Mouse (Mus musculus) hindbrain, postnatal 0 days (tissue): Measurements from ENCODE around the gene Ifrd2. TPM values are rescaled to one million over a fixed set of nuclear protein-coding genes. Genes with fewer than 3 reads are reported as not detected.
A peak's percentile ranks its signal among the peaks of the same experiment; 100 is the strongest.

ENCODE experiments used
- ATAC-seq: fragments of 200-750 bp; cut with Nextera tagmentation; 2 replicates; pipeline ENCODE4 v1.8.0; 2017; ENCODE audit warnings: mild to moderate bottlenecking, moderate TSS enrichment, moderate library complexity
- DNase-seq: peaks from one replicate; pipeline ENCODE4 v3.0.0-alpha.2; 2015; ENCODE audit warnings: low spot score
- H3K27ac ChIP-seq: fragments of 300-500 bp; sonication (generic); 2 replicates; pipeline ENCODE4 v1.5.1; 2014; ENCODE audit warnings: mild to moderate bottlenecking
- H3K27me3 ChIP-seq: fragments of 300-500 bp; sonication (generic); 2 replicates; pipeline ENCODE4 v1.6.1; 2014; ENCODE audit warnings: low read length, mixed read lengths; ENCODE audit not compliant: insufficient read depth
- H3K36me3 ChIP-seq: fragments of 300-500 bp; sonication (generic); 2 replicates; pipeline ENCODE4 v1.6.1; 2014; ENCODE audit warnings: low read length, mixed read lengths; ENCODE audit not compliant: insufficient read depth
- H3K4me1 ChIP-seq: fragments of 300-500 bp; sonication (generic); 2 replicates; pipeline ENCODE4 v1.6.1; 2014; ENCODE audit warnings: antibody characterized with exemption, low read length, mixed read lengths; ENCODE audit not compliant: insufficient read depth
- H3K4me2 ChIP-seq: fragments of 300-500 bp; sonication (generic); 2 replicates; pipeline ENCODE4 v1.6.1; 2014; ENCODE audit warnings: low read depth, mild to moderate bottlenecking, low read length, moderate library complexity, mixed read lengths
- H3K4me3 ChIP-seq: fragments of 300-500 bp; sonication (generic); 2 replicates; pipeline ENCODE4 v1.5.1; 2014; ENCODE audit warnings: low read length
- H3K9ac ChIP-seq: fragments of 300-500 bp; sonication (generic); replicated peaks from 2 replicates; pipeline ENCODE4 v1.6.1; 2014; ENCODE audit warnings: mild to moderate bottlenecking, low read length, moderate library complexity, mixed read lengths
- H3K9me3 ChIP-seq: fragments of 300-500 bp; sonication (generic); 2 replicates; pipeline ENCODE4 v1.6.1; 2016; ENCODE audit warnings: low read length, mixed read lengths
- CTCF ChIP-seq: IDR thresholded peaks from 2 replicates; pipeline ENCODE4 v1.5.1; 2016; ENCODE audit warnings: antibody characterized with exemption, control low read depth, low read depth
- WGBS: fragments of 180-500 bp; shearing (Covaris S2); extraction: QIAGEN DNeasy Blood & Tissue Kit; methylation state at CpG from one replicate; pipeline ENCODE4 v1.1.7; 2014; 5-methylcytosine and 5-hydroxymethylcytosine counted together
- polyA plus RNA-seq: library from polyadenylated mRNA; unstranded; fragments of >200 nt; fragmentation: Nextera tagmentation; extraction: Ambion mirVana; gene quantifications from 2 replicates; pipeline ENCODE4 v1.2.1, GENCODE M21; 2015
- total RNA-seq: library from RNA; depleted of rRNA; stranded (reverse); fragments of >200 nt; gene quantifications from 2 replicates; pipeline ENCODE4 v1.2.3, GENCODE M21; 2014

The Ifrd2 gene
- total and polyA plus RNA-seq, 2 experiments from 2014 or later: 7.6 to 9.3 TPM

GRCm38 (mm10) chr9:107615035-107615434 lies 27.6 kb downstream of the Ifrd2 start:
- no peak for ATAC-seq
- Histone ChIP-seq H3K27ac (0 out of 2 replicates have a peak overlapping the region, but pooled peaks have one; percentile 41), H3K9ac (no peak overlapping the region), H3K9me3 (no peaks in the 10 kb centered on the region), H3K27me3 (no peaks in the 10 kb centered on the region), H3K4me3 (no peak overlapping the region), H3K4me1 (peaks cover 13% of the 10 kb centered on the region), H3K36me3 (peaks cover 33% of the 10 kb centered on the region), H3K4me2 (no peak overlapping the region)
- peak; percentile 25 for DNase-seq
- WGBS: 39% methylated on average over 4 of the region's 4 CpGs
- TF ChIP-seq CTCF: no peak

- no peak overlapping the region for H3K4me3 ChIP-seq
- H3K4me2 ChIP-seq: no peak overlapping the region
- H3K9me3 ChIP-seq: no peaks in the 10 kb centered on the region
- peak; percentile 25; the same call in 1 of the 2 replicates for TF ChIP-seq CTCF
- WGBS: 76% methylated on average over 2 of the region's 2 CpGs
- DNase-seq (no peak), ATAC-seq (no peak)
- H3K27ac ChIP-seq: no peak overlapping the region
- H3K4me1 ChIP-seq: no peaks in the 10 kb centered on the region
- peaks cover 33% of the 10 kb centered on the region for H3K36me3 ChIP-seq
- no peaks in the 10 kb centered on the region for H3K27me3 ChIP-seq
- no peak overlapping the region for H3K9ac ChIP-seq
Measured at GRCm38 (mm10) chr9:107617461-107617860, 30.0 kb downstream of the Ifrd2 start.

DNA sequence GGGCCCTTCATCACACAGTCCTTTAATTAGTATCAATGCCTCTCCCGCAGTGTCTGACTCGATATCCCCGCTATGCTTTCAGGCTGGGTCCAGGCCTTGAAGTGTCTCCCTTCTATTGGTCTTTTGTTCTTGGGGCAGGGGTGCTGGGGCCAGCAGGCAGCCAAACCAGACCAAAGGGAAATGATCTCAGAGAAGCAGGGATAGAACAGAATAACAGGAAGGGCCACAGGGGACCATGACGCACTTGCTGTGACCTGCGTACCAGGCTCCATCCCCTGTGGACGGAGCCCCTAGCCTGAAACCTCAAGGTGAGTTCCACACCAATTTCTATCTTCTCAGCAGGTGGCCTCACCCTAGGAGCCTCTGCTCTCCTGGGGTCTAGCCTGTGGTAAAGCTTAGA lies 30.7 kb downstream of the Ifrd2 start:
- Histone ChIP-seq H3K9me3 (no peaks in the 10 kb centered on the region), H3K9ac (no peak overlapping the region), H3K4me1 (no peaks in the 10 kb centered on the region), H3K4me2 (no peak overlapping the region), H3K27ac (peak overlapping the region; percentile 71), H3K4me3 (no peak overlapping the region), H3K27me3 (no peaks in the 10 kb centered on the region), H3K36me3 (peaks cover 36% of the 10 kb centered on the region)
- 79% methylated on average over 6 of the region's 6 CpGs for WGBS
- ATAC-seq (no peak), DNase-seq (no peak)
- no peak for TF ChIP-seq CTCF

- Histone ChIP-seq H3K9me3 (no peaks in the 10 kb centered on the region), H3K36me3 (peaks cover 38% of the 10 kb centered on the region)
- ATAC-seq: peak; percentile 25; the same call in 1 of the 2 replicates
Measured at GRCm38 (mm10) chr9:107618778-107619545, 31.5 kb downstream of the Ifrd2 start.

GRCm38 (mm10) chr9:107619546-107619879 lies 32.1 kb downstream of the Ifrd2 start:
- Histone ChIP-seq H3K9ac (no peak overlapping the region), H3K27ac (peak overlapping the region; percentile 71; the same call in 1 of the 2 replicates)

More at GRCm38 (mm10) chr9:107618778-107619545, 31.5 kb downstream of the Ifrd2 start:
- Histone ChIP-seq H3K4me2 (no peak overlapping the region), H3K4me1 (no peaks in the 10 kb centered on the region), H3K9ac (no peak overlapping the region), H3K27ac (peak overlapping the region; percentile 71), H3K27me3 (no peaks in the 10 kb centered on the region), H3K4me3 (no peak overlapping the region)
- DNase-seq: peak; percentile 62
- WGBS: 23% methylated on average over 13 of the region's 13 CpGs
- no peak for TF ChIP-seq CTCF

DNA sequence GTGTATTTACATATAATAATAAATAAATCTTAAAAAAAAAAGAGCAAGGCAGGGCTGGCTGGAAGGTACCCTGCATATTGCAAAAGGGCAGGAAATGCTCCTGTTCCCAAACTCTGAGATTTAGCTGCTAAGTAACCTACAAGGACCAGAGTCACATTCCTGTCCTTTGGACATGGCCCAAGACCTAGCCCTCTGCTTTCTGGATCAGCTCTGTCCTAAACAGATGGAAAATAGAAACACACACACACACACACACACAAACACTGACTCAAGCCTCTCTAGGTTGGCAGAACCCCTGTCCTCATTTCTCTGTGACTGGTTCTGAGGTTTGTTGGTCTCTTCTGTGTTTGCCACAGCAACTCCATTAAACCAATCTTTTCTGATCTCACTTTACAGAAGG lies 33.5 kb downstream of the Ifrd2 start:
- Histone ChIP-seq H3K9ac (no peak overlapping the region), H3K36me3 (peaks cover 27% of the 10 kb centered on the region; the same call in 1 of the 2 replicates), H3K27ac (peak overlapping the region; percentile 45; the same call in 1 of the 2 replicates), H3K4me1 (no peaks in the 10 kb centered on the region), H3K4me3 (no peak overlapping the region), H3K27me3 (no peaks in the 10 kb centered on the region), H3K4me2 (no peak overlapping the region), H3K9me3 (no peaks in the 10 kb centered on the region)
- TF ChIP-seq CTCF: no peak
- DNase-seq: no peak
- ATAC-seq: no peak

More at GRCm38 (mm10) chr9:107619546-107619879, 32.1 kb downstream of the Ifrd2 start:
- H3K4me3 ChIP-seq: no peak overlapping the region
- H3K36me3 ChIP-seq: peaks cover 38% of the 10 kb centered on the region
- H3K27me3 ChIP-seq: no peaks in the 10 kb centered on the region
- no peak for TF ChIP-seq CTCF
- no peak overlapping the region for H3K4me2 ChIP-seq
- no peaks in the 10 kb centered on the region for H3K4me1 ChIP-seq
- no peaks in the 10 kb centered on the region for H3K9me3 ChIP-seq
- no peak for DNase-seq
- WGBS: 52% methylated on average over 13 of the region's 13 CpGs
- 0 out of 2 replicates have a peak, but pooled peaks have one; percentile 4 for ATAC-seq

GRCm38 (mm10) chr9:107624539-107624938 lies 37.1 kb downstream of the Ifrd2 start:
- ATAC-seq: no peak
- DNase-seq: no peak
- 63% methylated on average over 5 of the region's 5 CpGs for WGBS
- Histone ChIP-seq H3K27me3 (no peaks in the 10 kb centered on the region), H3K27ac (peak overlapping the region; percentile 93; the same call in 1 of the 2 replicates), H3K9ac (no peak overlapping the region), H3K4me1 (peaks cover 33% of the 10 kb centered on the region), H3K36me3 (0 out of 2 replicates have a peak, but pooled peaks cover 4% of the 10 kb centered on the region), H3K4me2 (no peak overlapping the region), H3K9me3 (no peaks in the 10 kb centered on the region), H3K4me3 (no peak overlapping the region)
- no peak for TF ChIP-seq CTCF
